Mouse (Mus musculus): Measurements from ENCODE around the gene Ctsll3. TPM values are rescaled to one million over a fixed set of nuclear protein-coding genes. Genes with fewer than 3 reads are reported as not detected.

Gene Ctsll3
- 0.45 TPM in 1 of 4 replicates, not detected in the others for total RNA-seq (2023)

DNA sequence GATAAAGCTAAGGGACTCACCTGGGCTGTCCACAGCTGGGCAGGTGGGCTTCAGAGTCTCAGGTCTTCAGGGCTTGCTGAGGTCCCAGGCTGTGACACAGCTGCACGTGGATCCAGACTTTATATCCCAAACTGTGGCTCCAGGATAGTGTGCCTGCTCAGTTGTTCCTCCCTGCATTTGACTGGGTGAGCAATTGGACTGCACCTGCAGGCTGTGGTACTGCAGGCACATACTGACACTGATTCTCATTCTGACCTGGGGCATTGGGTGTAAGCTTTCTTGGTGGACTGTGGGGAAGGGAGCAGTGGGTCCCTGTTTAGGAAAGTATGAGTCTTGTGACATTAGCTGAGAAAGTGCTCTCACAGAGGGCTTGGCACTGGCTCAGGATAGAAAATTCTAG, at the start of gene Ctsll3:
Ctsll3 (minus strand) TSS at position 101 of the 400 bp plus-strand sequence.

GRCm38 (mm10) chr13:60786264-60786663, 16.4 kb downstream of the Ctsll3 start, which contains the start of gene BC051665:
Gene BC051665, minus strand, starts transcription at chr13:60786364.

Other genes starting within 250 kb of the Ctsll3 start
- gene Dapk1, start 200.9 kb downstream of the Ctsll3 start, total RNA-seq (2023): 0.22 to 1.6 TPM (median 0.40 TPM) in 4 replicates
- gene BC051665, start 16.5 kb downstream of the Ctsll3 start, total RNA-seq (2023): not detected in 4 replicates
- gene 4930486L24Rik, start 61.6 kb upstream of the Ctsll3 start, total RNA-seq (2023): not detected in 4 replicates
- not detected in 4 replicates for gene Gm49392, start 94.0 kb upstream of the Ctsll3 start, total RNA-seq (2023)
- gene Ctla2b, start 94.6 kb upstream of the Ctsll3 start, total RNA-seq (2023): 0.98 to 1.3 TPM in 2 of 4 replicates, not detected in the others
- gene Tpbpb, start 102.0 kb upstream of the Ctsll3 start, total RNA-seq (2023): not detected in 4 replicates
- gene Gm49393, start 132.7 kb upstream of the Ctsll3 start, total RNA-seq (2023): not detected in 4 replicates
- gene Gm49391, start 133.7 kb upstream of the Ctsll3 start, total RNA-seq (2023): 0.67 to 1.1 TPM in 2 of 4 replicates, not detected in the others
- 2.4 to 6.2 TPM (median 4.2 TPM) in 4 replicates for gene Ctla2a, start 133.8 kb upstream of the Ctsll3 start, total RNA-seq (2023)
- not detected in 4 replicates for gene Tpbpa, start 139.1 kb upstream of the Ctsll3 start, total RNA-seq (2023)
- not detected in 4 replicates for gene Ctsj, start 203.1 kb upstream of the Ctsll3 start, total RNA-seq (2023)
- not detected in 4 replicates for gene Ctsq, start 237.8 kb upstream of the Ctsll3 start, total RNA-seq (2023)